Mouse (Mus musculus): ENCODE measurements around the gene Lrrc3b.

The Lrrc3b gene

DNA sequence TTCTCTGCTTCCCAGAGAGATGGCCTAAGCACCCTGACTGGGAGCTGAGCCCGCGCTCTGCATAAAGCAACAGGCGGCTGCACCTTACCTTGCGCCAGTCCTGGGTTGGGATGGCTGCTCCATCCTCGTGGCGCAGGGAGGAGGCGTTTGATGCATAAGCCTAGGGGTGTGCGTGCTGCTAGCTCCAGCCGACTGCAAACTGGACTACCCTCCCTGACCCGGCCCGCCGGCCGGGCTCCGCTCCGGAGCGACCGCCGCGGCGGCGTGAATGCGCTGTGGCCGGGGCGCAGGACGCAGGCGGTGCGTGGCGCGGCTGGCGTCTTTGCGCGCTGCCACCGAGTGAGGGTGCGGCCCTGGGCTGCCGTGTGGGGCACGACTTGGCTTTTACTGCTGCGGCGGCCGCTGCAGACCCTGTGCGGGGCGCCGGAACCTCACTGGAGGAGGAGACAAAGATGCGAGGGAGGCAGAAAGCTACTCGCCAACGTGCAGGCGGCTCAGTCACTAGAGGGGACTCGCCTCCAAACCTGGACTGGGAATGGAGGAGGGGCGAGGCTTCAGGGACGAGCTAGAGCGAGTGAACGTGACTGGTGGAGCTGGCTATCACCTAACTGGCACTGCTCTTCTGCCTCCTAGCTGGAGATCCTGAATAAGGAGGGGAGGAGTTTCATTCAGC is at the start of gene Lrrc3b:
Lrrc3b (minus strand) TSS at position 503 of the 673 bp plus-strand sequence.
- peak; percentile 81 for DNase-seq (ENCODE audit: low read depth, low spot score)

DNA sequence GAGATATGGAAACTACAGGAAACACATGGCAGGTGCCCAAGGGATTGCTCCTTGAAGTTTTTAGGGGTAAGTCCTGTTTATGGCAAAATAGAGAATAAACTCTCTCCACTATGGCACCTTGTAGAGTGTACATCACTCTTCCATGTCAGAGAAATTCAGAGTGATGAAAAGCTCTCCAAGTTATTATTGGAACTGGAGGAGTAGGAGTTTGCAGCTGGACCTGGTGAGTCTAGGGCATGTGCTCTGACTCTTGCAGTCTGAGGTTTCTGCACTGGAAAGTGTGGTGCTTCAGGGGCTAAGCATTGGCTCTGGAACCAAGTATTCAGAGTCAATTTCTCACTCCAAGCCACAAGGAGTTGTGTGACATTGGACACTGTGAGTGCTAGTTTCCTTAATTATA is 38.9 kb upstream of the Lrrc3b start:
- DNase-seq (ENCODE audit: low read depth, low spot score): no peak

DNA sequence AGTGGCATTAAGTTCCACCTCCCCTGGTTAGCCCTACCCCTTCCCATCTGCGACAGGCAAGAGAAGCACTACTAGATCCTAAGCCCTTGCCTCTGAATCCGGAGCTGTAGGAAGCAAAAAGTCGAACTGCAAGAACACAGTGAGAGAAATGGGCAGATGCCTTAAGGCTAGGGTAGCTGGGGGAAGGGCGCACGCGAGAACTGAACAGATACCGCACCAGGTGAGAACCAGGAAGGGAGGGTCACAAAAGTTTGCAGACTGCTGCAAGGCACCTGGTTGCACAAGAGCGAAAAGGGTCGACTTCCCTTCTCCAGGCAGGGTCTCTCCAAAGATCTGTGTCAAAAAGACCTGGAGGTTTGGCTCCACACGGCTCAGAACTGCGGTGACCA is 697 bp downstream of the Lrrc3b start:
- DNase-seq (ENCODE audit: low read depth, low spot score): peak; percentile 34

DNA sequence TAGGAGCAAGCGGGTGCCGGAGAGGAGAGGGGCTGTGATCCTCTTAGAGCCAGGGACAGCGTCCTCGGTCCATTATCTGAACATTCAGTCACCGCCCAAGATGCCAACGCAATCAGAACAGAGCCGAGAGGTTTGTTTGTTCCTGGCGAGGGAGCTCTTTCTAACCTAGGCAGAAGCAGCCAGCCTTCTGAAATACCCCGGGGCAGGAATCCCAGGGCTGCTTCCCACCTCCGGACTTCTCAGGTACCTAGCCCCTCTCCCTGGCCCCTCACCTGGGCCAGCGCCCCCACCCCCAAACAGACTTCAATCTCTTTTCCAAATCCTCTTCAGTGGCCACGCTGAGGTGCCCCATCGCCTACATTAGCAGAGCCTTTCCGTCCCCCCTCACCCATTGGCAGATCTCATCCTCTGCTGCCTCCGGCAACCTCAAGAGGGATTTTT is 1.3 kb downstream of the Lrrc3b start:
- no peak for DNase-seq (ENCODE audit: low read depth, low spot score)

DNA sequence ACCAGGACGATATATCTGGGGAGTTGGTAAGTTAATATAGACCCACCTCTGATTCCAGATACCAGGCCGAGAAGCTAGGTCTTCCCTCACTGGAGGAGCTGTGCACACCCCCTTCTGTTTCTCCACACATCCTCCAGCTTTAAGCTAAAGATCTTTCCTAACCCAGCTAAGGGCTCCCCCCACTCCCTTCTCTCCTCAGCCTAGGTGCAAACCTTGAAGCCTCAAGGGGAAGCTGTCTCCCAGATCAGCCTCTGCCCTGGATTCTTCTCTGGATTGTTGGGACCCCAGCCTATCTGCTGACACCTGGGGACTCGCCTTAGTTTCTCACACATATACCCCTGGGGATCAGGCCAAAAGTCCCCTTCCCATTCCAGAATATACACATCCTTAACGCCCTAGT is 1.7 kb downstream of the Lrrc3b start:
- DNase-seq (ENCODE audit: low read depth, low spot score): no peak

DNA sequence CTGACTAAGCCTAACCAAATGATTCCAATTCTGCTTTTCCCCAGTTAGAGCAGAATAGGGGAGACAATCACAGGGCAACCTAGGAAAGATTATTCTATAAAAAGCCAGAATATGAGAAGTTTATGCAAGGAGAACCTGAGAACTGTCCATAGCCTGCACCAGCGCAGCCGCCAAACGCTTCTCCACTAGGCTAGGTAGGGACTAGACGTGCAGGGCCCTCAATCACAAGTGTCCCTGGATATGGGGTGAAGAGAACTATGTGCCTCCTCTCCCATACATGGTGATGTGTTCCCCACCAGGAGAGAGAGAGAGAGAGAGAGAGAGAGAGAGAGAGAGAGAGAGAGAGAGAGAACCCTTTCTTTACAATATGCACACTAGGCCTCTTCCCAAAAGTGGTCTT is 2.2 kb downstream of the Lrrc3b start:
- no peak for DNase-seq (ENCODE audit: low read depth, low spot score)

DNA sequence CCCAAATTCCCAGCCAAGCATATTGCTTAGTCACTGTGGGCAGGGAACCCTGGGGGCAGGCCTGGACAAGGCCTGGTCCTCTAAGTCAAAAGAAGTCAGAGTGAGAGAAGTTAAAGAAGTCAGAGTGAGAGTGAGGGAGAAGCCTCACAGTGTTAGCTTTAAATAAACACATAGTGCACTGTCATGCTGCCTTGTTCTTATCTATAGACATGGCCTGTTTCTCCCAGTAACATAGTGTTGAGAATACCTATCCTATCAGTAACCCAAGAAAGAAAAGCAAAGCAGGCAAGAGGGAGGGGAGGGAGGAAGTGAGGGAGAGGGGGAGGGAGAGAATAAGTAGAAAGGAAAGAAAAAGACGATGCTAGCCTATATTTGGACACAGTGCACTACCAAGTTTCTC is 6.4 kb downstream of the Lrrc3b start:
- no peak for DNase-seq (ENCODE audit: low read depth, low spot score)

DNA sequence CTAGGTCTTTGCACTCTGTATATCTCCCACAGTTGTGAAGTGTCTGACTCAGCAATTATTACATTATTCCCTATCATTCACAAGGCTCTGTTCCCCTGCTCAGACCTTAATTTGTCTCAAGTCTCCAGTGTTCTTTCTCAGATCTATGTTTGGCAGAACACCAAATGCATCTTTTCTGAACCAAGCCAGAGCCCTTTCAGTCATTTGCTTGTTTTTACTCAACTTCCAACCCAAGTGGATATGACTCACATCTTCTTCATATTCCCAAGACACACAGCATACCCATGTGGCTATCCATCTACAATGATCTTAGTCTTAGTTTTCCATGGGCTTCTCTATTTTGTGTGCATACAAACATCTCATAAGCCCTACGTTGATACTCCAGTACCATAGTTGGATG is 17.2 kb downstream of the Lrrc3b start:
- DNase-seq (ENCODE audit: low read depth, low spot score): no peak

DNA sequence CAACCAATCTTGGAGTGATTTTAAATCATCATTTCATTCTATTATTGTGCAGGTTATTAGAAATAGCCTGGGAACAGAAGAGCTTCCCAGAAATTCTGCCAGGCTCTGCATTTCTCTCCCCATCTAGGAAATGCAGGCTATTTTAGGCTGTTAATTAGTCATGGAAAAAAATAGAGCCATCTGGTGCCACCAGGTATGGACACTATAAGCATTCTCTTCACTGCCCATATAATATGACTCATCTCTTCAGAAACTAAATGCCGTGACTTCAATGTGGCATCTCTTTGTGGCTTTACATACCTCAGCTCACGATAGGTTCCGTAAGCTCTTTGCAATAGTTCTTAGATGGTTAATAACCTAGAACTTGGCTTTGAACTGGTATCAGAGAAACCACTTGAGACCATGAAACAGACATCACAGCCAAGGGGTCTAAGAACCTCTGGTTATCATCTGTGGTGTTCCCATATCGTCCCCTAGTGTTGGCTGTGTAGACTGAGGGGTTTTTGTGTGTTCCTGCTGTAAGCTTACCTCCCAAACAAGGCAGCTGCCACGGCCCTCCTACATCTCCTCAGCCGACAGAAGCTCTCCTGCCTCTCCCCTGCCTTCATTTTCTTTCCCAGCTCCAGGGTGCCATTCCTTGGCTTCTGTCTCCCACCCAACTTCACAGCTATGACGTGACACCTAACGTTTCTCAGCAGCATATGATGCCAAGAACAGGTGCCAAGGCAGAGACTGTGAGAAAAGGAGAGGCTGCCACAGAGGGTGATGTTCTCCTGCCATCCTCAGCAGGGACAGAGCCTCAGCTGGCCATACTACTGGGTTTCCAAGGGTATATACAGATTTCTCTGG is 27.9 kb downstream of the Lrrc3b start:
- DNase-seq (ENCODE audit: low read depth, low spot score): peak; percentile 3

DNA sequence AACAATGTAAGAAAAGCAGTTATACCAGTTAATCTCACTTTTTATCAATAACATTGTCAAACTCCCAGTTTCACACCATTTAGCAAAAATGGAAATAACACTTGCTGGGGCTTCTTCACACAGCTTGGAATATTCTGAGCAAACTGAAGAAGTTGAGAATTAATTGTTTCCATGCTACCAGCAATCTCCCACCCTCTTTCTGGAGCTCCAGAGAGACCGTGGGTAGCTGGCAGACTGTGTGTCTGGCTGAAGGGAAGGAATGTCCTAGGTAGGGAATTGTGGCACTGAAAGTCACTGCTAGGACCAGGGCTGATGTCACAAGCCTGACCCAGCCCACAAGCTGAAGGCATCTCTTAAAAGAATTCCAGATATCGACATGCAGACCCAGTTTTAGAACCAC is 53.3 kb downstream of the Lrrc3b start:
- no peak for DNase-seq (ENCODE audit: low read depth, low spot score)

DNA sequence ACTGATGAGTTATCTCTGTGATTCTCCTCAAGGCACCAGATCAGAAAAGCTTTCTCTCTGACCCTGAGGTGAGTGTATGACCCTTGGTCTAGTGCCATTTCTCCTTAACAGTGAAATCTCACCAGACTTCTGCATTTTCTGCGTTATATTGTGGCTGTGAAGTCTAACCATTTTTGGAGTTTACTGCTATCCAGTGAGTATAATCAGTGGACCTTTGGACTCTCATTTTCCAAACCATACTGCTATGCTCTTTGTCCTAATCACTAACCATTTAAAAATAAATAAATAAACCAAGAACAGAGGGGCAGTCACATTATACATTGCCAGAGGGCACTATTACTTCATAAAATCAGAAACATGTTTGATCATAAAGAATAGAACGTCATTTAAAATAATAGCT is 53.8 kb downstream of the Lrrc3b start:
- DNase-seq (ENCODE audit: low read depth, low spot score): no peak

DNA sequence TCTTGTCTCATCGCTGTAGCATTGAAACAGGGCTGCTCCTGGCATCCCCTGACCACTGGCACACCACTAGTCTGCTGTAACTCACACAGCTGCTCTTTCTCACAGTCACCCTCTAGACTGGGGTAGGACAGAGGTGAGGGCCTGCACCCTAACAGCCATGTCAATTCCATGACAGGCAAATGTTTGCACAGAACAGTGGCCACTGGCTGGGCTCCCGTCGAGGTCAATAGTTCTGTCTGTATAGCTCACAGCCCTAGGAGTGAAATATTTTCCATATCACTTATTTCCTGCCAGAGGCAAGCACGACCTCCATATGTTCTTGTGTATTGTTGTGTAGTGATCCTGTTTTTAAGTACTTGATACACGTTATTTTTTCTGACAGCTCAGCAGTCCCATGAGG is 54.3 kb downstream of the Lrrc3b start:
- DNase-seq (ENCODE audit: low read depth, low spot score): no peak

DNA sequence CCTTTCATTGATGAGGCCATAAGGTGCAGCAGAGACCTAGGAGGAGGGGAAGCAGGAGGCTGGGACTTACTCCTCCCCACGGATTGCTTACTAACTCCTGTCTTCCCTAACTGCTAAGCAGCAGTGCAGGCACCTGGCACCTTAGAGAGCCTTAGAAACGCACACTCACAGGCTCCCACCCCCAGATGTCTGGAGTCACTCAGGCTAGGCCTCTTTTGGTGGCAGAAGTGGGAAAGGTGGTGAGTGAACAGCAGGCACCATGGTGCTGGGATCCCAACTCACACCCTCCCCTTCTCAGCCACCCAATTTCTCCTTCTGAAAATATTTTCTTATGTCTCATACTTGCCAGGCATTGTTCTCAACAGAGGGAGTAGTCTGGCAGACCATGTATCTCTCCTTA is 55.7 kb downstream of the Lrrc3b start:
- DNase-seq (ENCODE audit: low read depth, low spot score): no peak

DNA sequence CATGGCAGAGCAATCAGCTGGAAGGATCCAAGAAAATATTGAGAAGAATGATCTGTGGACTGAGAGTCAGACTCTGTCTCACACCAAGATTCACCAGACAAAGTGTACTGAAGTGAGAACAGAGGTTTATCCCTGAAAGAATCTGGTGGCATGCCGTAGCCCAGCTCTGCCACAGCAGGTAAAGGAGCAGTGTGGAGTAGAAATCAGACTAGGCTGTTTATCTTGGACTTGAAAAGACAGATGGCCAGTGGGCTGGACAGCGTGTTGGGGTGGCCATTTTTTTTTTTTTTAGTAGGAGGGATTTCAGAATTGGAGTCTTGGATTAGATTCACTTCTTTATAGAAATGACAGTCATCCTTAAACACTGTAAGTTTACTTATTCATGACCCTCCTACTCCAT is 61.4 kb downstream of the Lrrc3b start:
- DNase-seq (ENCODE audit: low read depth, low spot score): no peak

DNA sequence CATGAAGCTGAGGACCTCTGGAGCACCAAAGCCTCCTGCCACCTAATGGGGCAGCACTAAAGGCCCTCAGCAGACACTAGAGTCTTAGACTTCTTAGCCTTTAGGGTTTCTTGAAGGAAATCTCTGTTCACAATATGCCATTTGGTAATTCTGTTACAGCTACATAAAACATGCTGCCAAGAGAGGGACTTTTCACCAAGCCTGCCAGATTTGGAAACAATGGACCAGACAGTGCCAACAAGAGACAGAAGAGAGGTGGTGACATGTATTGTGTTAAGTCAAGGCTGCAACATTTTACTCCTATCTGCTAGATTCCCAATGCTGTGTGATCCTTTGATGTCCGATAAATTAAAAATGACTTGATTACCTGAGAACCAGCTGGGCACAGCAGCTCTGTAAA is 62.0 kb downstream of the Lrrc3b start:
- DNase-seq (ENCODE audit: low read depth, low spot score): no peak

DNA sequence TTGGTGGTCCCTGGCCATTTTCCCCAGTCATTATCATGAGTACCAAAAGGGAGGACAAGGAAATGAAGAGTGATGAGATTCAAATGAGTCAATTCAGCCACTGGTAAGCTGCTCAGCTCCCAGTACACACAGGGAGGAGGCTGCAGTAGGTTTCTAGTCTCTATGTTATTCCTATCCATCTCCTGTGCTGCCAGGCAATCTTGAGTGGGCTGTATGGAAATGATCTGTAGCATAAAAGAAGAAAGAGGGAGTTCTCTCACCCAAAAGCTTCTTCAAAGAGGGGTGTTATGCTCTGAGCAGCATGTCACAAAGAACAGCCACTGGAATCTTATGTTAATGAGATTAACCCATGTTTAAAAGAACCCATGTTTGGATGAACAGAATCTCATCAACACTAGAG is 64.5 kb downstream of the Lrrc3b start:
- DNase-seq (ENCODE audit: low read depth, low spot score): no peak

DNA sequence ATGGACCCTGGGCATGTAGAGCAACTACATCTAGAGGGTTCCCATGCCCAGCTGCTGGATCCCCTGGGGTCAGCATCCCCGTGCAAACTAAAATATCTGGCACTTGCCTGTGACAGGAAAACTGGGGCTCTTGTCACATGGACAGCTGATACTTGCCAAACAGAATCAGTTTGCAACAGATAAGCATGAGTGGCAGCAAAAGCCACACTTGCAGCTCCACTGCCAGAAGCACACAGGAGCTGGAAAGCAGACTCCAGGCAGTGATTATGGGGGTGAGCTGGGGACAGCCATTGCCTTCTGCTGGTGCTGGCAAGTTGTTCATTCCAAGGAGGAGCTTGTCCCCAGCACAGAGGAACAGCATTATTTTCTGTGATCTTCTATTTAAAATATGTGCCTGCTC is 65.8 kb downstream of the Lrrc3b start:
- DNase-seq (ENCODE audit: low read depth, low spot score): no peak

DNA sequence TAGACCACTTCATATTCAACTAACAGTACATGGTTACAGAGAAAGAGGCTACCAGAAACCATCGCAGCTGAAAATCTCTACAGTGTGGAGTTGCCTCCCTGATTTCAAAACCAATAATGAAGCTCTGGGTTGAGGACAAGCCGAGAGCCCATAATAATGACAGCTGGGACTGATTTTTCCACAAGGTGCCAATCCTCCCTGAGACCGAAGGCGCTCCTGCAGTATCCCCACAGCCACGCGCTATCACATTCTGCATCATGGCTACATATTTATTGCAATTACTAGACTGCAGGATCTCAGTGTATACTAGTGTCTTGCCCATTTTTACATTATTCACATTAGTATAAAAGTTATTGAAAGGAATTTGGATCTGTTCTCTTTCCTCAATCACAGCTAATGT is 73.7 kb downstream of the Lrrc3b start:
- no peak for DNase-seq (ENCODE audit: low read depth, low spot score)

DNA sequence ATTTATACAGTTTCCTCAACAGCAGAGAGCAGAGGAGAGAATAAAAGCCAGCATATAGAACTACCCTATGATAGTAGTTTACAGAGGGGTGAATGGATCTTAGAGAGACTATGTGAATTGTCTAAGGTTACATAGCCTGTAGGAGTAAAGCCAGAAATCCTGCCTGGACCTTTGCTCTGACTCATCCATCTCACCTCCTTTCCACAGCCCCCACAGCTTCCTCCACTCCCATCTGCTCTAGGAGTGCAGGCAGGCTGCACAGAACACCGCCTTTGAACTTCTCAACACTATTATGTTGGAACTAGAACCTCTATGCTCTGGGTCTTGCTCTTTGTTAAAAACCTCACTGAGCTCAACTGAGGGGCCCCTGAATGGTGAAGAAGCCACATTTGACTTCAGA is 78.9 kb downstream of the Lrrc3b start:
- DNase-seq (ENCODE audit: low read depth, low spot score): no peak

DNA sequence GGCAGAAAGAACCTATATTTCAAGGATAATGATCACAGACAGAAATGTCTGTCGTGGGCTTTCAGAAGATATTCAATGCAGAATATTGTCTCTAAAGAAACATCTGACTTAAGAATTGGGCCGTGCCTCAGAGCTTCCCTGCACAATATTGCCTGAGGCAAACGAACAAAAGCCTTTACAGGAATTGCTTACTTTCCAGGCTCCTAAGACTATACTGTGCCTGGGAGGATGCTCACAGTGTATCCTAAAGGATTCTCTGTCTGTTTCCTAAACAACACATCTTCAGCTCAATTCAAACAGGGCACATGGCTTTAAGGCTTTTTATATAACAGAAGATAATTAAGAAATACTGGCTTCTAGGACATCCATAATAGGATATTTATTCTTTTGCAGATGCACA is 79.7 kb downstream of the Lrrc3b start:
- DNase-seq (ENCODE audit: low read depth, low spot score): no peak

DNA sequence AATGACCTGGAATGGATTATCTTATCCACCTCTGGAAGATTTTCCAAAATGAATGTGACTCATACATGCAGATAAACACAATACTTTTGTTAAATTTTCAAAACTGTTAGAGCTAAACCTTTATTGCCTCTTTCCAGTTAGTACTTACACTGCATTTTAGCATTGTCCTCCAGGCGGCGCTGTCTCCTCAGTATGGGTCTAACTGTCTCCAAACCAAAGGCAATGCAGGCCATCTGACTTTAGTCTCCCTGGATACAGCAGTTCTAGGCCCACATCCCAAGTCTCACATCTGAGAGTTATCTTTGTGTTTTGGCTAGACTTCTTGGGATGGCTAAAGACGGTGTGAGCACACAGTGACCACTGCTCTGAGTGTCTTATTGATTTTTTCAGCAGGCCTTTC is 83.3 kb downstream of the Lrrc3b start:
- DNase-seq (ENCODE audit: low read depth, low spot score): peak; percentile 50

DNA sequence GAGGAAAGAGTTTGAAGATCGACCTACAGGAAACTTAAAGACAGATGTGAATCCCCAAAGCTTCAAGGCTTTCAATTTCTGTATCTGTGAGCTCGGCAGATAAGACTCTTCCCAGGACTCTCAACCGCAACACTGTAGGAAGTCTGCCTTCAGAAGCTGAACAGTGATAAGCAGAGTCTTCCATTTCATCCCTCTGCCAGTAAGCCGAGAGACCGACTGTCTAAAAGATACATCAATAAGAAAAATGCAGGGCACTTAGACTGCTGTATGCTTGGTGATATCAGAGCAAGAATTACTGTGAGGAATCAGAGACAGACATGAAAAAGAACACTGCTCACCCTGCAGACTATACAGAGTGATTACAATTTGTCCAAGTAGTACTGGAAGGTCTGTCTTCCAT is 84.5 kb downstream of the Lrrc3b start:
- no peak for DNase-seq (ENCODE audit: low read depth, low spot score)

DNA sequence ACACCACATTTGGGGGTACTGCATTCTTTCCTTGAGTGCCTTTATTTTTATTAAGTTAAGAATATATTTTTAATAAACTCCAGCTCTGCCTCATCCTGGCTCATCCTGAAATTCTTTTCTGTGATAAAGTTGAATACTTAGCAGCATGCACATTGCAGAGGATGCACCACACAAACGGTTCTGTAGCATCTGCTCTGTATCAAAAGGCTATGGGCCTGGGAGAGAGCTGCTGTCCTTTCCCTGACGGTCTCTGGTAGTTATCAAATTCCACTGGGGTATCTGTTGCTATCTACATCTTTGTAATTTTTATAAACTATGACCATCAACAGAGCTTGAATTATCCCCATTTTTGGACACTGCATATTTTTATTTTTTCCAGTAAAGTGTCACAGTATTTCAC is 105.7 kb downstream of the Lrrc3b start:
- no peak for DNase-seq (ENCODE audit: low read depth, low spot score)

All from ES-CJ7 (cell line).